Mouse (Mus musculus) olfactory bulb, adult 2 months (tissue): ENCODE results near the gene Tbc1d10c.

Experiments used
- CTCF ChIP-seq: fragments of 200-500 bp; IDR thresholded peaks from 2 replicates; pipeline ENCODE4 v1.5.1; 2012; ENCODE audit warnings: low read depth, mild to moderate bottlenecking, low read length, moderate library complexity; ENCODE audit not compliant: insufficient read depth
- POLR2A ChIP-seq: fragments of 200-500 bp; IDR thresholded peaks from 2 replicates; pipeline ENCODE4 v1.6.1; 2012; ENCODE audit warnings: mild to moderate bottlenecking, low read depth, low read length, moderate library complexity; ENCODE audit not compliant: insufficient read depth

DNA sequence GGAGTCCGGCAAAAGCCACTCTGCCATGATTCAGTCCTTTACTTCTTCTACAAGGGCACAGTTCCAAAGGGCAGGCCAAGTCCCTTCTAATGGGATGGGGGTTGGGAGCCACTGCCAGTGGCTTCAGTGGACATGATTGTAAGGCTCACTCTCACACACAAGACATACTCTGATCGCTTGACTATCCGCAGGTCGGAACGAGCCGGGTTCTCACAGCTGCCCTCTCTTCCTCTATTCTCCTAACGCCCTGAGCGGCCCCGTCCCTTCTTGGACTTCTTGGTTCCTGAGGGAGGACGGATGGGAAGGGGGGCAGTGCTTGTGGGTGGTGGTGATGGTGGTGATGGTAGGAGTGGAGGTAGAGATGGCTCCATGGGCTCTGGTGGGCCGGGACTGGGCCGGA, 34.3 kb downstream of the Tbc1d10c start:
- TF ChIP-seq CTCF (no peak), POLR2A (no peak)
